Mouse (Mus musculus): Measurements from ENCODE around the gene Bsdc1.
"Not testable (repeated sequence)": the region's sequence is repeated elsewhere in the genome, so short reads cannot be mapped to it uniquely, and the experiment has no call there.

The Bsdc1 gene

GRCm38 (mm10) chr4:129513086-129513767, 51.8 kb downstream of the Bsdc1 start, which contains the start of gene Marcksl1:
Marcksl1 (plus strand) TSS chr4:129513581.
- in situ Hi-C loops (cut with MboI) = no loop called here

- in situ Hi-C loops (cut with MboI) = no loop called here
Measured at GRCm38 (mm10) chr4:129513891-129514290, 52.5 kb downstream of the Bsdc1 start.

DNA sequence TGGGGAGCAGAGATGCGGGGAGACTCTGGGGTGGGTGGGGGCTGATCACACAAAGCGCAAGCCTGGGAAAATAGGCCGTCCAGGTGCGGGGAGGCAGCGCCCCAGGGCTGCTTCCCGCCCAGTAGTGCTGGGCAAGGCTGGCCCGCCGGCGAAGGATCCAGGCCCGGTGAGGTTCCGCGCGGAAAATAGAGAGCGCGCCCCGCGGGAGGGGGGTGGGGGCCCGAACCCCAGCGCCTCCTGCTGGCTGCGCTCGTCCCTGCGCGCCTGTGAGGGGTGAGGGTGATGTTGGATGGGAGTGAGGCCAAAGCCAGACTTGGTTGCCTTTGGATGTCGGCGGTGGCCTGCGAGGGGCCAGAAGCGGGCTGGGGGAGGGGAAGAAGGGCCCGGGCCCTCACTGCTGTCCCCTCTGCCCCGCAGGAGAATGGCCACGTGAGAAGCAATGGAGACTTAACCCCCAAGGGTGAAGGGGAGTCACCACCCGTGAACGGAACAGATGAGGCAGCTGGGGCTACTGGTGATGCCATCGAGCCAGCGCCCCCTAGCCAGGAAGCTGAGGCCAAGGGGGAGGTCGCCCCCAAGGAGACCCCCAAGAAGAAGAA, 53.0 kb downstream of the Bsdc1 start:
- in situ Hi-C loops (cut with MboI) = no loop called here

- in situ Hi-C loops (cut with MboI) = no loop called here
Measured at GRCm38 (mm10) chr4:129516925-129517324, 55.5 kb downstream of the Bsdc1 start.

- in situ Hi-C loops (cut with MboI) = no loop called here
Measured at GRCm38 (mm10) chr4:129518519-129518918, 57.1 kb downstream of the Bsdc1 start.

GRCm38 (mm10) chr4:129525338-129525737, 64.0 kb downstream of the Bsdc1 start:
- in situ Hi-C loops (cut with MboI) = no loop called here

DNA sequence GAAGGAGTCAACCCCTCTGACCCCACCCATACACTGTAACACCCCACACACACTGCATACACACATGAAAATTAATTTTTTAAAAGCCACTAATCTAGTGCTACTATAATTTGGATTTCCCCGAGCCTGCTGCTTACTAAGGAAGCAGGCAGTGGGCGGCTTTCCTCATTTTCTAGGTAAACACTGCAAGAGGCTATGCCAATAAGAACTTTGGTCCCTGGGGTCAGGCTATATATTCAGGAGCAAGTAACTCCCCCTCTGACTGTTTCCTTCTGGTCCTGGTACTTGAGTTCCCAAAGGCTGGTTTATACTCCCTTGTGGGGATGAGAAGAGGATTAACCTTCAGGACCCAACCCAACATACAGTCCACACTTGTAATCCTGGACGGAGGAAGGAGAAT, 64.5 kb downstream of the Bsdc1 start:
- in situ Hi-C loops (cut with MboI) = no loop called here

GRCm38 (mm10) chr4:129528901-129529300, 67.5 kb downstream of the Bsdc1 start:
- in situ Hi-C loops (cut with MboI) = not testable (repeated sequence)

Data from mature B cell (primary cell).